Mouse (Mus musculus) right cerebral cortex, postnatal 25 days (tissue): ENCODE measurements at regions not wholly inside any gene's neighbourhood (a gene's known extent, or its start where the extent isn't known, plus 50 kb on each side); places are given as distances from the start of the nearest gene placed in this dataset.
A peak's percentile ranks its signal among the peaks of the same experiment; 100 is the strongest.
"Not testable (repeated sequence)": the region's sequence is repeated elsewhere in the genome, so short reads cannot be mapped to it uniquely, and the experiment has no call there.

ENCODE experiments used
- DNase-seq: peaks from one replicate; pipeline ENCODE4 v3.0.0; 2022

GRCm38 (mm10) chr3:33440905-33441304 is 297.9 kb upstream of the Pex5l start:
- DNase-seq = no peak

GRCm38 (mm10) chr3:33440500-33440899 is 297.5 kb upstream of the Pex5l start:
- DNase-seq = peak; percentile 36

- DNase-seq = no peak
Observed at GRCm38 (mm10) chr3:33416922-33417321, 273.9 kb upstream of the Pex5l start.

GRCm38 (mm10) chr3:33416321-33416720 is 273.3 kb upstream of the Pex5l start:
- DNase-seq = no peak

- no peak for DNase-seq
Observed at GRCm38 (mm10) chr3:33401904-33402303, 258.9 kb upstream of the Pex5l start.

- peak; percentile 53 for DNase-seq
Observed at GRCm38 (mm10) chr3:33399321-33399720, 256.3 kb upstream of the Pex5l start.

GRCm38 (mm10) chr3:33398326-33398725 is 255.3 kb upstream of the Pex5l start:
- DNase-seq = peak; percentile 27

GRCm38 (mm10) chr3:33397217-33397616 is 254.2 kb upstream of the Pex5l start:
- DNase-seq = peak; percentile 26

- DNase-seq = no peak
Observed at GRCm38 (mm10) chr3:33392541-33392822, 249.4 kb upstream of the Pex5l start.

GRCm38 (mm10) chr3:33391765-33392540 is 248.9 kb upstream of the Pex5l start:
- no peak for DNase-seq

- DNase-seq = no peak
Observed at GRCm38 (mm10) chr3:33388171-33388570, 245.1 kb upstream of the Pex5l start.

GRCm38 (mm10) chr3:33383622-33384021 is 240.6 kb upstream of the Pex5l start:
- no peak for DNase-seq

- DNase-seq = no peak
Observed at GRCm38 (mm10) chr3:33379604-33380003, 236.6 kb upstream of the Pex5l start.

GRCm38 (mm10) chr3:33375161-33375560 is 232.1 kb upstream of the Pex5l start:
- no peak for DNase-seq

- no peak for DNase-seq
Observed at GRCm38 (mm10) chr3:33372806-33373205, 229.8 kb upstream of the Pex5l start.

GRCm38 (mm10) chr3:33363521-33363920 is 220.5 kb upstream of the Pex5l start:
- DNase-seq = no peak

GRCm38 (mm10) chr3:33360030-33360429 is 217.0 kb upstream of the Pex5l start:
- no peak for DNase-seq

GRCm38 (mm10) chr3:33353860-33354259 is 210.8 kb upstream of the Pex5l start:
- no peak for DNase-seq

GRCm38 (mm10) chr3:33350986-33351385 is 207.9 kb upstream of the Pex5l start:
- DNase-seq = no peak

- peak; percentile 31 for DNase-seq
Observed at GRCm38 (mm10) chr3:33334056-33334455, 191.0 kb upstream of the Pex5l start.

GRCm38 (mm10) chr3:33317691-33318090 is 174.6 kb upstream of the Pex5l start:
- DNase-seq = not testable (repeated sequence)

- DNase-seq = no peak
Observed at GRCm38 (mm10) chr3:33312230-33312825, 169.3 kb upstream of the Pex5l start.

GRCm38 (mm10) chr3:33308212-33308611 is 165.2 kb upstream of the Pex5l start:
- DNase-seq = no peak

GRCm38 (mm10) chr3:33306169-33306568 is 163.1 kb upstream of the Pex5l start:
- no peak for DNase-seq

GRCm38 (mm10) chr3:33305756-33306155 is 162.7 kb upstream of the Pex5l start:
- peak; percentile 13 for DNase-seq
